Mouse (Mus musculus) urinary bladder, postnatal 4 days (tissue): Measurements from ENCODE around the gene Mal.
"Not testable (repeated sequence)": the region's sequence is repeated elsewhere in the genome, so short reads cannot be mapped to it uniquely, and the experiment has no call there.

Experiments
- DNase-seq, 2 experiments: peaks; one replicate each; pipeline ENCODE4 v3.0.0; 2021 to 2022; ENCODE audit warnings: low spot score in 2 of 2

Gene Mal

DNA sequence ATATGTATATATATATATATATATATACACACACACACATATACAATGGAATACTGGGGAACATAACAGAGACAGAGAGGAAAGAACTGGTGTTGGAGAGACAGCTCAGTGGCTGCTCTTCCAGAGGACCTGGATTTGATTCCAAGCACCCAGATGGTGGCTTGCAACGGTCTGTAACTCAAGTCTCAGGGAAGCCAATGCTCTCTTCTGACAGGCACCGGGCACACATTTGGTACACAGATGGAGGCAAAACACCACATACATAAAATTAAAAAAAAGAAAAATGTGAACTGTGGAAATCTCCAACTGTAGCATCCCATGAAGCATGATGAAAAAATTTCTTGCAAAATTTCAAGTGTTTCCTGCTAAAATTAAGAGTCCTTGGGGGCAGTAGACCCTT, 31.7 kb downstream of the Mal start:
- no peak for DNase-seq

DNA sequence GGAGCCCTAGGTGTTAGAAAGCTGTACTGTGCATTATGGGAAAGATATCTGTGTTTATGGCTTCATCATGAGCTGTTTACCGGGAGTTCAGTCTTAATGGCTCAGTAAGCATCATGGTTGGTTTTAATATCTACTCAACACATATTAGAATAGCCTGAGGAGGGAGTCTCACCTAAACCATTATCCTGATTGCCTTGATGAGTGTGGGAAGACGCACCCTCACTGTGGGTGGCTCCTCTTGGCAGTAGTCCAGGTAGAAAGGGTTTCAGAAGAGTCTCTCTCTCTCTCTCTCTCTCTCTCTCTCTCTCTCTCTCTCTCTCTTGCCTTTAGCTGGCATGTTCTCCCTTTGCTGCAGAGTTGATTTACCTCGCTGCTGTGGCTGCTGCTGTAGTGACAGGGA, 34.4 kb downstream of the Mal start:
- no peak for DNase-seq

DNA sequence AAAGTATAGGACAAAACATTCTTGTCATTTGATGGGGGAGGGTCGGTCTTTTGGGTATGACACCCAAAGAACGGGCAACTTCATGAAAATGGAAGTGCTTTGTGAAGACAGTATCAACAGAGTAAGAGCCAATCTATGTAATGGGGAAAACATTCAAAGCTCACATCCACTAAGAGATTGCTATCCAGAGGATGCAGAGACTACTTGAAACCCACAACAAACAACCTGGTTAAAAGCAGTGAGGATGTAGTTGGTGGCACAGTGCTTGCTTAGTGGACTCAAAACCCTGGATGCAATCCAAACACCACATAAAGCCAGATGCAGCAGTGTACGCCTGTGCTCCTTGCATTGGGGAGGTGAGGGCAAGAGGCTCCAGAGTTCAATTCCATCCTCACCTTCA, 37.2 kb downstream of the Mal start:
- no peak for DNase-seq

DNA sequence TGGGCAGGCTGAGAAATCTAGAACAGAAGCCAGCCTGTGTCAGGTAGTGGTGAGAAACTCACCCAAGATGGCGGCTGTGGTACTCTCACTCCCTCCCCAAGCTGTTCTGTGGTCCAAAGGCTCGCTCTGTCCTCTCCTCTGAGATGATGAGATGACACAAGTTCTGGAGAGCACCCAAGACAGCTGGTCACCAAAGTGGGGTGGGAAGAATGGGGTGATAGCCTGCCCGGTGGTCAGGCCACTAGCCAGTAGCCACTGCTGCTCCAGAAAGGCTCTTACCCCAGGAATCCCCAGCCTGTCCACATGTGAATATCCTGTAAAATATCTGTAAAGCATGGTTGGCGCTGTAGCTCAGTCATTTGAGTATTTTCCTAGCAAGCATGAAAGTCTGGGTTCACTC, 44.2 kb downstream of the Mal start:
- no peak for DNase-seq

DNA sequence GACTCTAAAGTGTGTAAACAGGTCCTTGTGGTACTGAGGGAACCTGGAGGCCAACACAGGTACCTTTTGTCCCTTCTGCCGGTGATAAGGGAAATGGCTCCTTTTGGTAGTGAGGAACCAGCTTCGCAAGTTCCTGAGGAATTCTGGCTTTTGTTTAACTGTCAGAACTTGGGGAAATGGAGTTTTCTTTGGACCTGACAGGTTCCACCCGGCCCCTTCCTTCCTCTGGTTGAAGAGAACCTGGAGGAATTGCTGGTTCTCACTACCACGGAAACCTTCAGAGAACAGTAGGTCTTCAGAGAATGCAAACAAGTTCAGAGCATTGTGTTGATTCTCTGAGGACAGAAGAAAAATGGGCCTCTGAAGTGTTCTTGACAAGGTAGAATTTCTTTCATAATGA, 45.1 kb downstream of the Mal start:
- no peak for DNase-seq

DNA sequence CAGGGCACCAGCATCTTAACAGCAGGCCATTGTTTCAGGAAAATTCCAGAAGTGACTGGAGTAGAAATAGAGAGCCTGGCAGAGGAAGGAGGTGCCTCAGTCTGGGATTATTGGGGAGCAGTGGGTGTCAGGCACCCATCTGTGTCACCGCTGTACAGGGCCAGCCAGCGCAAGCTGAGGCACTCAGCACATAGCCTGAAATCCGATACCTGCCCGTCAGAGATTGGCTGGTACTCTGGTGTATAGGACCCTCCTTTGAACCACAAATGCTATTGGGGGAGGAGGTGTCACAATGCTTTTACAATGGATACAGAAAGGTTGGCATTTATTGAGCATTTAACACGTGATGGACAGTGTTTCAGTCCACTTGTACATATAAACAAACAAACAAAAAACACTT, 47.5 kb downstream of the Mal start:
- no peak for DNase-seq

DNA sequence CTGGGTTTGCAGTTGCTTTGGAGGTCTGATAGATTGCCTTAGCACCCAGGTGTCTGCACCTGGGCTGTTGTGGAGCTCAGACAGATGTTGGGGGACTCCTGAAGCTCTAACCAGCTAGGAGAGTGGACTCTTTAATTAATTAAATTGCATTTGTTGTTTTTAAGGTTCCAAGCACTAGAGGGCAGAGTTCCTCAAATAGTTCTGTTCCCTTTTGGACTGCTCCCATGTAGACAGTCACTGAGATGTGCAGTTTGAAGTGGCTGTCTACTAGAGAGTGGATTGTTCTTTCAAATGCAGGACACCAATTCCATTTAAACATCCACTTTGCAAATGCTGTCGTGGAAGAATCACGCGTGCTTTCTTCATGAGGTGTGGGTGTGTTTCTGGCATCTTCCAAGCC, 48.3 kb downstream of the Mal start:
- no peak for DNase-seq

DNA sequence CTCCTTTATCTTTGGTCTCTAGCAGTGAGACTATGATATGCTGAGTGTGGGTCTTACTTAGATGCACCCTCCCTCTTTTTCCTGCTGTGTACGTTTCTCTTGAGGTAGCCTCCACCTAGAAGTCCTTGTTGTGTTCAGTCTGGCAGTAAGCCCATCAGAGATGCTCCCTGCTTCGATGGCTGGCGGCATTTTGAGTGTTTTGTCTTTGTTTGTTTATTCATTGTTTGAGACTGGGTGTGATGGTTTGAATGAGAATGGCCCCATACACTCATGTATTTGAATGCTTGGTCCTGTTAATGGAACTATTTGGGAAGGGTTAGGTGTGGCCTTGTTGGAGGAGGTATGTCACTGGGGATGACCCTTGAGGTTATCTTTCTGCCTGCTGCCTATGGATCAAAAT, 51.3 kb downstream of the Mal start:
- DNase-seq = no peak

DNA sequence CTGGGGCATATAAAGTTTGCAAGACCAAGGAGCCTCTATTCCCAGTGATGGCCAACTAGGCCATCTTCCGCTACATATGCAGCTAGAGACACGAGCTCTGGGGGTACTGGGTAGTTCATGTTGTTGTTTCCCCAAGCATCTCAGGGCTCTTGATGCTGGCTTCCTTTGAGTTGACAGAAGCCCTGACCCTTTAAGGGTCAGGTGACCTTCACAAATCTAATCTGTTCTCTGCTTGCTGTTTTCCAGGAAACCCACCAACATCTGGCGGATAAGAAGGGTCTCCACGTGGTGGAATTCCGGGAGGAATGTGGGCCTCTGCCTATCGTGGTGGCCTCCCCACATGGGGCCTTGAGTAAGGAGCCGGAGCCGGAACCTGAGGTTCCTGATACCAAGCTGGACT, 53.1 kb downstream of the Mal start:
- not testable (repeated sequence) for DNase-seq

DNA sequence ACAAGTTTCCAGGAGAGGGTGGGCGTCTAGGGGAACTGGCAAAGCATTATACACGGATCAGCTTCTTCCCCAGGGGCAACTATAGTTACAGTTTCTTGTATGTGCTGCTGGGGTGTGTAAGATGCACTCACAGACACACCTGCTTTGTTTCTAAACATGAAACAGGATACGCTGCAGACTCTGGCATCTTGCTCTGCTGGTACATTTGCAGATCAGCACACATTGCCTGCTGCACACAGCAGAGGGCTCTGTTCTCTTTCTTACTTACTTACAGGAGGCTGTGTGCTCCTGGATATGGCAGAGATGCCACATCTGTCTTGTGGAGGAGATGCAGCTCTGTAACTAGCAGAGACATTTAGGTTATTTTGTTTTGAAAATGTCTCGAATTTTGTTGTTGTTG, 65.7 kb downstream of the Mal start:
- no peak for DNase-seq

DNA sequence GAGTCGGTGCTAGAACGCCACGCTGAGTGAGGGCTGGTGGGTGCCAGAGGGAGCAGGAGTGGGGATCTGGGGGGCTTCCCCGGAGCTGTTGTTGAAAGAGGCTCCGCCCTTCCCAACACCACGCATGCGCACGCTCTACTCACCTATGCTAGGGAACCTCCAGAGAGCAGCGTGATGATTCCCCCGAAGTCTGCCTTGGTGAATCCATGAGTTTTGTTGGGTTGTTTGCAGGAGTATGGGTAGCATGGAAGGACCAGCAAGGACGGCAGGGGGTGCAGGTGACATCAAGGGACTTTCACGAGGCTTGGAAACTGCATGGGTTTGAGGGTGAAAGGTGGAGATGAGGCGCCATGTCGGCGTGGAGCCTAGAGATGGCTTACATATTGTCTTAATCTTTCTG, 66.3 kb downstream of the Mal start:
- DNase-seq = no peak

DNA sequence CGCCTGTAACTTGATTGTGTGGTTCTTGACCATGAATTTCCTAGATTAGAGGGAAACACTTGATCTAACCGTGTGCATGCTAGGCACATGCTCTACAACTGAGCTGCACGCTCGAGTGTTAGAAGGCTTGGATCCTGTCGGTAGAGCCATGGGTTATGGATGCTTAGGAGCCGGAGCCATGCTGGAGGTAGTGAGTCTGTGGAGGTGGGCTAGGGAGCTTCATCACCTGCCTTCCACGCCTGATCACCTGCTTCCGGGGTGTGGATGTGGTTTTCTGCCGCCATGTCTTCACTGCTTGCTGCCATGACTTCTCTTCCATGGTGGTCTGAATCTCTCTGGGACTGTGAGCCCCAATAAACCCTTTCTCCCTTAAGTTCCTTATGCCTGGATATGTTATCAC, 67.6 kb downstream of the Mal start:
- DNase-seq = no peak

DNA sequence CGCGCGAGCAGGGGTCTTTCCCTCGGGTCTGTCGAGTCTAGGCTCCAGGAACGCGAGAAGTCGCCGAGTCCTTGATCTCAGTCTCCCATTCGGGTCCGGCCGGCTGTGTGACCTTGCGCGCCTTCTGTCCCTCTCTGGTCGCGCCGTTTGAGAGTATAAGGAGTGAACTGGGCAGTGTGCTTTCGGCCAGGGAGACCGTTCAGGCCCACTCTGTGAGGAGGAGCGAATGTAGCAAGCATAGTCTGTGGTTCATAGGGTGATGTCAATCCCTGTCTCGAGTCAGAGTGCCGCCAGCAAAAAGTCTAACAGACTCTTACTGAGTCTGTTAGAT, 69.0 kb downstream of the Mal start:
- DNase-seq = no peak

DNA sequence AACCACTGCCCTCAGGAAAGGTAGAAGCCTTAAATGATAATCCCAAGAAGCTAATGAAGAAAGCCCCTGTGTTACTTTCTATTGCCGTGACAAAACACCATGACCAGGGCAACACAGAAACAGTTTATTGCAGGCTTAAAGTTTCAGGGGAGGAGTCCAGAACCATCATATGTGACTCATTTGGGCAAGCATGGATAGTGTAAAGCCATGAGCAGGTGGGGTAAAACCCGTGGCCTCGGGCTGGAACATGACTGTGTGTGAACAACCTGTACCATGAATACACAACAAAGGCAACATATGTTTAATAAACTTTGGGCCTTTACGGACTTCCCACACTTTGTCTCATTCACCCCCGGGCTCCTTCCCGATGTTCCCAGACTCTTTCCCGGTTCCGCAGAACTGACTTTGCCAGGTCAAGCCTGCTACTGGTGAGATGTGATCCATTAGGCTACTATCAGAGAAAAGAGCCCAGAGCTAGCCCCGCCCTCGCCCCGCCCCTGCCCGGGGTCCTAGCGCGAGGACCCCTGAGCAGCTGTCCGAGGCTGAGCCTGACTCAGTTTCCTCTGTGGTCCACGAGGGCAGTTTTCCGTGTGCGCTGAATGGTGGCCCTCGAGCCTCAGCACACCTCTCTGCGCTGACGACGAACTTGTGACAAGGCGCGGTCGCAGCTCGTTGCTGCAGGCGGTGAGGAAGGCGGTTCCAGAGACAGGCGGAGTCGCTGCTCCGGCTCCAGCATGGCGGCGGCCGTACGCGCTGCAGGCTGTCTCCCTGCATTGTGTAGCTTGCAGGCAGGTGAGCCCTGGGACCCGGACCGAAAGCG, 69.6 kb downstream of the Mal start, which contains the start of the genes Zfp661 and Mrps5:
Gene Zfp661, minus strand, starts transcription at position 401 of the 820 bp plus-strand sequence.
Gene Mrps5, plus strand, starts transcription at position 529 of the 820 bp plus-strand sequence.
- peak; percentile 80 to 84 for DNase-seq

DNA sequence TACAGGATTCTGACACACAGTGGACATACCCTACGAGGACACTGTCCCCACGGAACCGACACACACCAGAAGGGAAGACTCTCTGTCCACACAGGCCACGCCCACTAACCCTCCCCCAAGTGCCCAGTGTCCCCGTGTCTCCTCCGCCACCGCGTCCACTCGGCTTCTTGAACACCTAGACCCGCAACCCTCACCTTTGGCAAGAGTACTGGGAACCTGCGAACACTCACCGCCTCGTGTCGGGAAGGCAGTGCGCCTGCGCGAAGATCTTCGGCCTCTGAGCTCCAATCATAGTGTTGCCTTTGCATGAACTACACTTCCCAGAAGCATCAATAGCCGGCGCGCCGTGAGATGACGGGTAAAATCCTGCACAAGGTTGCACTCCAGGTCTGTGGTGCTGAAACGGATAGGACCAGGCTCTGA, 72.0 kb downstream of the Mal start:
- DNase-seq = peak; percentile 85 to 91
